Mouse (Mus musculus) midbrain, embryonic 11.5 days (tissue): ENCODE measurements around the gene Lipe. TPM values are rescaled to one million over a fixed set of nuclear protein-coding genes. Genes with fewer than 3 reads are reported as not detected.

Experiments
- ATAC-seq: fragments of 200-750 bp; cut with Nextera tagmentation; 2 replicates; pipeline ENCODE4 v1.8.0; 2017; ENCODE audit warnings: moderate TSS enrichment, moderate library complexity; ENCODE audit not compliant: low FRiP score
- DNase-seq: peaks from one replicate; pipeline ENCODE4 v3.0.0; 2015; ENCODE audit warnings: low spot score; ENCODE audit errors: missing footprints
- H3K27ac ChIP-seq: fragments of 300-500 bp; sonication (generic); 2 replicates; pipeline ENCODE4 v1.5.1; 2014; ENCODE audit warnings: low read depth, low read length
- H3K27me3 ChIP-seq: fragments of 300-500 bp; sonication (generic); 2 replicates; pipeline ENCODE4 v1.6.1; 2014; ENCODE audit warnings: mild to moderate bottlenecking, low read length, moderate library complexity, mixed read lengths; ENCODE audit not compliant: control insufficient read depth, insufficient read depth
- H3K36me3 ChIP-seq: fragments of 300-500 bp; sonication (generic); 2 replicates; pipeline ENCODE4 v1.6.1; 2014; ENCODE audit warnings: mild to moderate bottlenecking, low read length, moderate library complexity, mixed read lengths; ENCODE audit not compliant: control insufficient read depth, insufficient read depth
- H3K4me1 ChIP-seq: fragments of 300-500 bp; sonication (generic); 2 replicates; pipeline ENCODE4 v1.6.1; 2014; ENCODE audit warnings: low read length; ENCODE audit not compliant: control insufficient read depth, insufficient read depth
- H3K4me2 ChIP-seq: fragments of 300-500 bp; sonication (generic); 2 replicates; pipeline ENCODE4 v1.6.1; 2014; ENCODE audit warnings: mild to moderate bottlenecking, moderate library complexity
- H3K4me3 ChIP-seq: fragments of 300-500 bp; sonication (generic); 2 replicates; pipeline ENCODE4 v1.5.1; 2014; ENCODE audit warnings: low read depth, low read length
- H3K9ac ChIP-seq: fragments of 300-500 bp; sonication (generic); 2 replicates; pipeline ENCODE4 v1.6.1; 2014; ENCODE audit warnings: low read length
- H3K9me3 ChIP-seq: fragments of 300-500 bp; sonication (generic); 2 replicates; pipeline ENCODE4 v1.6.1; 2016; ENCODE audit warnings: low read length; ENCODE audit not compliant: control insufficient read depth
- WGBS: fragments of 180-500 bp; shearing (Covaris S2); extraction: QIAGEN DNeasy Blood & Tissue Kit; methylation state at CpG from one replicate; pipeline ENCODE4 v1.1.7; 2014; 5-methylcytosine and 5-hydroxymethylcytosine counted together
- polyA plus RNA-seq: library from polyadenylated mRNA; unstranded; fragments of >200 nt; fragmentation: Nextera tagmentation; extraction: Ambion mirVana; gene quantifications from 2 replicates; pipeline ENCODE4 v1.2.1, GENCODE M21; 2014

Gene Lipe
- polyA plus RNA-seq, 1 experiment from 2014 or later: 1.7 TPM

- WGBS: 85% methylated on average over 13 of the region's 13 CpGs
- Histone ChIP-seq H3K27ac (no peak overlapping the region), H3K4me1 (peaks cover 7% of the 10 kb centered on the region; the same call in 1 of the 2 replicates), H3K9ac (no peak overlapping the region), H3K4me2 (no peak overlapping the region), H3K9me3 (no peaks in the 10 kb centered on the region), H3K27me3 (peaks cover 8% of the 10 kb centered on the region; the same call in 1 of the 2 replicates), H3K36me3 (no peaks in the 10 kb centered on the region), H3K4me3 (no peak overlapping the region)
- ATAC-seq (no peak), DNase-seq (peak; percentile 79)
Observed at GRCm38 (mm10) chr7:25378181-25379100, 20.1 kb downstream of the Lipe start.

- peaks cover 8% of the 10 kb centered on the region; the same call in 1 of the 2 replicates for H3K27me3 ChIP-seq
- no peak overlapping the region; the same call in 1 of the 2 replicates for H3K4me2 ChIP-seq
- no peak overlapping the region for H3K4me3 ChIP-seq
- ATAC-seq: no peak
- no peaks in the 10 kb centered on the region for H3K36me3 ChIP-seq
- no peak overlapping the region for H3K9ac ChIP-seq
- no peaks in the 10 kb centered on the region for H3K9me3 ChIP-seq
- DNase-seq: peak; percentile 83
- H3K27ac ChIP-seq: no peak overlapping the region
- peaks cover 7% of the 10 kb centered on the region; the same call in 1 of the 2 replicates for H3K4me1 ChIP-seq
- WGBS: 43% methylated on average over 8 of the region's 8 CpGs
Observed at GRCm38 (mm10) chr7:25377100-25377700, 21.3 kb downstream of the Lipe start.

- peak overlapping the region; percentile 29 for H3K4me2 ChIP-seq
- WGBS: 5% methylated on average over 17 of the region's 17 CpGs
Observed at GRCm38 (mm10) chr7:25376556-25376955, 22.0 kb downstream of the Lipe start.

GRCm38 (mm10) chr7:25372441-25372840, 26.1 kb downstream of the Lipe start:
- DNase-seq: no peak
- WGBS: 85% methylated on average over 5 of the region's 5 CpGs
- Histone ChIP-seq H3K9me3 (no peaks in the 10 kb centered on the region), H3K36me3 (no peaks in the 10 kb centered on the region), H3K4me3 (no peak overlapping the region), H3K27me3 (peaks cover 23% of the 10 kb centered on the region), H3K4me1 (no peaks in the 10 kb centered on the region), H3K9ac (no peak overlapping the region), H3K4me2 (no peak overlapping the region), H3K27ac (no peak overlapping the region)
- no peak for ATAC-seq

More at GRCm38 (mm10) chr7:25376556-25376955, 22.0 kb downstream of the Lipe start:
- Histone ChIP-seq H3K4me1 (peaks cover 7% of the 10 kb centered on the region; the same call in 1 of the 2 replicates), H3K9ac (0 out of 2 replicates have a peak overlapping the region, but pooled peaks have one; percentile 6), H3K9me3 (no peaks in the 10 kb centered on the region), H3K27ac (no peak overlapping the region), H3K4me3 (peak overlapping the region; percentile 18; the same call in 1 of the 2 replicates), H3K36me3 (no peaks in the 10 kb centered on the region), H3K27me3 (peaks cover 8% of the 10 kb centered on the region; the same call in 1 of the 2 replicates)
- DNase-seq (peak; percentile 92), ATAC-seq (peak; percentile 58; the same call in 1 of the 2 replicates)

- Histone ChIP-seq H3K36me3 (no peaks in the 10 kb centered on the region), H3K4me1 (peaks cover 14% of the 10 kb centered on the region), H3K9ac (no peak within 1 kb of the TSS), H3K27me3 (peaks cover 27% of the 10 kb centered on the region), H3K9me3 (no peaks in the 10 kb centered on the region), H3K4me3 (no peak within 1 kb of the TSS), H3K27ac (no peak within 1 kb of the TSS), H3K4me2 (no peak within 1 kb of the TSS)
- WGBS: 54% methylated on average over 12 of the region's 12 CpGs
- DNase-seq (no peak), ATAC-seq (no peak)
Observed at GRCm38 (mm10) chr7:25369058-25369749, 29.3 kb downstream of the Lipe start, which contains the start of gene Cnfn. Gene Cnfn, minus strand, starts transcription at chr7:25369724.

- no peak overlapping the region for H3K4me2 ChIP-seq
- peaks cover 27% of the 10 kb centered on the region for H3K27me3 ChIP-seq
- no peak overlapping the region for H3K9ac ChIP-seq
- 15% methylated on average over 12 of the region's 12 CpGs for WGBS
- DNase-seq (no peak), ATAC-seq (no peak)
- no peak overlapping the region for H3K4me3 ChIP-seq
- peaks cover 14% of the 10 kb centered on the region for H3K4me1 ChIP-seq
- H3K27ac ChIP-seq: no peak overlapping the region
- H3K9me3 ChIP-seq: no peaks in the 10 kb centered on the region
- H3K36me3 ChIP-seq: no peaks in the 10 kb centered on the region
Observed at GRCm38 (mm10) chr7:25368333-25368732, 30.2 kb downstream of the Lipe start.

GRCm38 (mm10) chr7:25367632-25368293, 30.7 kb downstream of the Lipe start:
- no peak overlapping the region for H3K27ac ChIP-seq
- H3K36me3 ChIP-seq: no peaks in the 10 kb centered on the region
- H3K9me3 ChIP-seq: no peaks in the 10 kb centered on the region
- H3K27me3 ChIP-seq: peaks cover 27% of the 10 kb centered on the region
- peaks cover 14% of the 10 kb centered on the region for H3K4me1 ChIP-seq
- WGBS: 3% methylated on average over 33 of the region's 33 CpGs
- DNase-seq (peak; percentile 88), ATAC-seq (peak; percentile 26; the same call in 1 of the 2 replicates)
- H3K9ac ChIP-seq: no peak overlapping the region
- no peak overlapping the region for H3K4me2 ChIP-seq
- no peak overlapping the region for H3K4me3 ChIP-seq

GRCm38 (mm10) chr7:25365937-25366625, 32.4 kb downstream of the Lipe start:
- Histone ChIP-seq H3K4me3 (no peak overlapping the region), H3K9me3 (no peaks in the 10 kb centered on the region), H3K27me3 (peaks cover 27% of the 10 kb centered on the region), H3K9ac (peak overlapping the region; percentile 4), H3K4me2 (no peak overlapping the region), H3K4me1 (peaks cover 14% of the 10 kb centered on the region), H3K27ac (no peak overlapping the region; the same call in 1 of the 2 replicates), H3K36me3 (no peaks in the 10 kb centered on the region)
- ATAC-seq (peak; percentile 49), DNase-seq (peak; percentile 90)
- WGBS: 19% methylated on average over 13 of the region's 13 CpGs
